Mouse (Mus musculus): ENCODE measurements at regions not wholly inside any gene's neighbourhood (a gene's known extent, or its start where the extent isn't known, plus 50 kb on each side); places are given as distances from the start of the nearest gene placed in this dataset.
A peak's percentile ranks its signal among the peaks of the same experiment; 100 is the strongest.

GRCm38 (mm10) chr15:61183751-61184596, 261.2 kb upstream of the A1bg start:
- H3K27ac ChIP-seq (replicated peaks), result no peak overlapping the region

DNA sequence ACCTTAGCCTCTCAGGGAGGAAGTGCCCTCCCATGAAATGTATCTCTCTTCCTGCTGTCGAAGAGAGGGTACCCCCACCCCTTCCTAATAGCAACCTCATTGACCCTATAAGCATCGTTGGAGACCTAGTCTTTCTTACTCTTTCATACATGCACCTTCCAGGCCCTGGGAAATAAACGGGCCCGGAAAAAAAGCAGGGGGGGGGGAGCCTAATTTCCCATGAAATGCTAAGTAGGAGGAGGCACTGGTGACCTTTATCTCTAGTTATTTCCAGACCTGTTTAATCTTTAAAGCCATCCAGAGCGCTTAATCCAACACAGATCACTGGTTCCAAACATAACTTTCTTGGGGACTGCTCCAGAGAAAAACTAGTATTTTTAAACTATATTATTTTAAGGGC, 260.5 kb upstream of the A1bg start:
- Histone ChIP-seq H3K27ac (replicated peaks) (no peak overlapping the region), H3K36me3 (no peaks in the 10 kb centered on the region), H3K27me3 (no peaks in the 10 kb centered on the region), H3K4me3 (replicated peaks) (no peak overlapping the region), H3K4me2 (replicated peaks) (no peak overlapping the region), H3K9ac (no peak overlapping the region), H3K4me1 (peaks cover 8% of the 10 kb centered on the region; the same call in 1 of the 2 replicates), H3K9me3 (replicated peaks) (no peaks in the 10 kb centered on the region)
- WGBS, result 21% methylated on average over 5 of the region's 5 CpGs
- ATAC-seq (ENCODE audit: insufficient number of reproducible peaks, low FRiP score, low TSS enrichment, low read depth), result 0 out of 2 replicates have a peak, but pooled peaks have one; percentile 29

More at GRCm38 (mm10) chr15:61183751-61184596, 261.2 kb upstream of the A1bg start:
- Histone ChIP-seq H3K9me3 (replicated peaks) (no peaks in the 10 kb centered on the region), H3K4me3 (replicated peaks) (no peak overlapping the region), H3K4me2 (replicated peaks) (no peak overlapping the region), H3K4me1 (peaks cover 8% of the 10 kb centered on the region; the same call in 1 of the 2 replicates), H3K9ac (no peak overlapping the region), H3K36me3 (no peaks in the 10 kb centered on the region), H3K27me3 (no peaks in the 10 kb centered on the region)
- 28% methylated on average over 11 of the region's 11 CpGs for WGBS
- ATAC-seq (ENCODE audit: insufficient number of reproducible peaks, low FRiP score, low TSS enrichment, low read depth), result no peak

DNA sequence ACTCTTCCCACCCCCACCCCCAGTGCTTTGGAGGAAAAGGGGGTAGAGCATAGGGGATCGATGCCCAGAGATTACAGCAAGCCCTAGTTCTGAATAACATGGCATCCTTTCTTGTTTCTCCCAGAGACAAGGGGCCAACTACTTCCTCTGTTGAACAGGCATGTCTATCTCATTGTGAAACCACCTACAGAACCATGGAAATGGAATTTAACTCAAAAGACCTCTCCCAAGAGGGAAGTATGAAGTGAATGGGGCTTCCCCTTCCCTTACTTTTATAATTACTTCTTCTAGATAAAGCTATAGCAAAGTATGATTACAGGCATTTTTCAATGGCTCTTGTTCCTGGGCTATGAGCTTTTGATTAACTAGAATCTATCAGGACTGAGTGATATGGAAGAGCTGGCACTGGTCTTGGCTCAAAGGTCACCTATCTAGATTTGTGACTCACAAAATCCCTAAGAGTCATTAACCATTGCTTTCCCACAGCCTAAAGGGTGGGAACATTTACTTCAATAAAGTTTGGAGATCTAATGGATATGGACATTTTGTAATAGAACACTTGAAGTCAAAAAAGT, 246.1 kb upstream of the A1bg start:
- H3K4me2 ChIP-seq (replicated peaks), result no peak overlapping the region
- no peaks in the 10 kb centered on the region for H3K27me3 ChIP-seq
- no peak for ATAC-seq (ENCODE audit: insufficient number of reproducible peaks, low FRiP score, low TSS enrichment, low read depth)
- WGBS, result 93% methylated on average over 1 of the region's 1 CpGs
- no peak overlapping the region for H3K9ac ChIP-seq
- no peaks in the 10 kb centered on the region for H3K36me3 ChIP-seq
- no peak overlapping the region for H3K27ac ChIP-seq (replicated peaks)
- H3K9me3 ChIP-seq (replicated peaks), result no peaks in the 10 kb centered on the region
- no peak overlapping the region for H3K4me3 ChIP-seq (replicated peaks)
- H3K4me1 ChIP-seq, result 0 out of 2 replicates have a peak, but pooled peaks cover 4% of the 10 kb centered on the region

DNA sequence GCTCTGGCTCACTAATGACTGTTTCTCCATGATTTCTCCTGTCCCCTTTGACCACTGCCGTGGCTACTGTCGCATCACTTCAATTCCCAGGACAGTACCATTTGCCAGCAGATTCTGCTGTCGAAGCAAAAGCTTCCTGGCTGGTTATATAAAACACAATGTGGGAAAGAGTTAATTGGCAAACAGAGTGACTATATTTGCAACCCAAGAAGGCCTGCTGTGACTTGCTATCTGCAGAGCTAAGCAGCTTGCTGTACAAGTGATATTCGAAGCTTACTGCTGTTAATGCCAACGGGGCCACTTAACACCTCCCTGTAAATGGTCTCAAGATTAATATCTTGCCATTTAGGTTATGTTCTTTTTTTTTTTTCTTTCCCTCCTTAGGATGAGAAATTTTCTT, 242.2 kb upstream of the A1bg start:
- Histone ChIP-seq H3K9ac (no peak overlapping the region), H3K4me1 (0 out of 2 replicates have a peak, but pooled peaks cover 4% of the 10 kb centered on the region), H3K36me3 (no peaks in the 10 kb centered on the region), H3K9me3 (replicated peaks) (no peaks in the 10 kb centered on the region), H3K4me3 (replicated peaks) (no peak overlapping the region), H3K27ac (replicated peaks) (no peak overlapping the region), H3K27me3 (no peaks in the 10 kb centered on the region), H3K4me2 (replicated peaks) (no peak overlapping the region)
- ATAC-seq (ENCODE audit: insufficient number of reproducible peaks, low FRiP score, low TSS enrichment, low read depth), result no peak
- WGBS, result 49% methylated on average over 5 of the region's 5 CpGs

DNA sequence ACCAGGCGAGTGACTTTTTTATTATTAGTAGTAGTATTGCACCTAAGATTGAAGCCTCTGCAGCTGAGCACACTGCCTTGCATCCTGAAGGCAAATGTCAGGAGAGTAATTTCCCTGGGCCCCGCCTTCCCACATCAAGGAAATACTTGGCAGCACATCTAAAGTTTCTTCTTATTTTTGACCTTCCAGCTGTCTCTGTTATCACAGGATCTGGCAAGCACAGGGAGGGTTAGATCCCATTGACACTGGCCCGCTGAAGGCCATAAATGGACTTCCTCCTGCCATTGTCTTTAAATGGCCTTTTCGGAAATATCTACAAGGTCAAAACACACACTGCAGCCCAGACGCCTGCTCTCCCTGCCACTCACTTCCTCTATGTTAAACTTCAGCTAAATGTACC, 238.6 kb upstream of the A1bg start:
- Histone ChIP-seq H3K27ac (replicated peaks) (no peak overlapping the region), H3K4me1 (peaks cover 14% of the 10 kb centered on the region; the same call in 1 of the 2 replicates), H3K4me2 (replicated peaks) (no peak overlapping the region), H3K27me3 (0 out of 2 replicates have a peak, but pooled peaks cover 4% of the 10 kb centered on the region), H3K9me3 (replicated peaks) (no peaks in the 10 kb centered on the region), H3K4me3 (replicated peaks) (no peak overlapping the region), H3K9ac (no peak overlapping the region), H3K36me3 (no peaks in the 10 kb centered on the region)
- ATAC-seq (ENCODE audit: insufficient number of reproducible peaks, low FRiP score, low TSS enrichment, low read depth), result no peak
- WGBS, result 55% methylated on average over 5 of the region's 5 CpGs

GRCm38 (mm10) chr15:61160666-61161065, 237.9 kb upstream of the A1bg start:
- no peaks in the 10 kb centered on the region for H3K36me3 ChIP-seq
- H3K4me1 ChIP-seq, result peaks cover 14% of the 10 kb centered on the region; the same call in 1 of the 2 replicates
- no peaks in the 10 kb centered on the region for H3K9me3 ChIP-seq (replicated peaks)
- H3K27ac ChIP-seq (replicated peaks), result no peak overlapping the region
- WGBS, result 79% methylated on average over 1 of the region's 1 CpGs
- H3K4me3 ChIP-seq (replicated peaks), result no peak overlapping the region
- no peak overlapping the region for H3K4me2 ChIP-seq (replicated peaks)
- H3K9ac ChIP-seq, result no peak overlapping the region
- 0 out of 2 replicates have a peak, but pooled peaks cover 5% of the 10 kb centered on the region for H3K27me3 ChIP-seq
- ATAC-seq (ENCODE audit: insufficient number of reproducible peaks, low FRiP score, low TSS enrichment, low read depth), result no peak

GRCm38 (mm10) chr15:61159552-61159951, 236.7 kb upstream of the A1bg start:
- H3K4me1 ChIP-seq, result peaks cover 10% of the 10 kb centered on the region; the same call in 1 of the 2 replicates
- H3K9me3 ChIP-seq (replicated peaks), result no peaks in the 10 kb centered on the region
- H3K27ac ChIP-seq (replicated peaks), result no peak overlapping the region
- no peak overlapping the region for H3K4me3 ChIP-seq (replicated peaks)
- H3K36me3 ChIP-seq, result no peaks in the 10 kb centered on the region
- no peak overlapping the region for H3K9ac ChIP-seq
- H3K4me2 ChIP-seq (replicated peaks), result no peak overlapping the region
- no peak for ATAC-seq (ENCODE audit: insufficient number of reproducible peaks, low FRiP score, low TSS enrichment, low read depth)
- 0 out of 2 replicates have a peak, but pooled peaks cover 5% of the 10 kb centered on the region for H3K27me3 ChIP-seq
- WGBS, result 78% methylated on average over 5 of the region's 5 CpGs

DNA sequence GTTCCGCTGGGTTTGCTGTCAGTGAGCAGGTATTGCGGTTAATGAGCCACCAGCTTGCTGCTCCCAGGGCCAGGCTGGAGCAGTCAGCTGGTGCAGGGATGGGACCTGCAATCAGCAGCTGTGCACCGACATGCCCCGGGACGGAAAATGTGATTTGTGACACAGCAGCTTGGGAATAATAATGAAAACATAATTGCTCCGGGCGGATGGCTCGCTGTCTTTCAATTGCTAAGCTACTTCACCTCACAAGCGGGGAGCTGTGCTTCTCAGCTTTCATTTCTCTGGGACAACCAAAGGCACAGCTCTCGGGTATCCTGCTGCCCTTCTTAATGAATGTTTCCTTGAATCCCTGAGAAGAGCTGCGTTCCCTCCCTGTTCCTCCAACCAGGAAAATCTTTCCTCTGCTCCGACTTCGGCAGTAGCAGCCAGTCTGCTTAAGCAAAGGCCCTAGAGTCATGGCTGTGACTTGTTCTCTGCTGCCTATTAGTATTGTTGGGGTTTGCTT, 235.3 kb upstream of the A1bg start:
- Histone ChIP-seq H3K9ac (0 out of 2 replicates have a peak overlapping the region, but pooled peaks have one; percentile 13), H3K9me3 (replicated peaks) (no peaks in the 10 kb centered on the region), H3K4me3 (replicated peaks) (peak overlapping the region; percentile 46), H3K4me2 (replicated peaks) (peak overlapping the region; percentile 74), H3K27ac (replicated peaks) (peak overlapping the region; percentile 31), H3K36me3 (no peaks in the 10 kb centered on the region), H3K4me1 (peaks cover 10% of the 10 kb centered on the region; the same call in 1 of the 2 replicates), H3K27me3 (0 out of 2 replicates have a peak, but pooled peaks cover 5% of the 10 kb centered on the region)
- ATAC-seq (ENCODE audit: insufficient number of reproducible peaks, low FRiP score, low TSS enrichment, low read depth), result peak; percentile 79
- WGBS, result 1% methylated on average over 13 of the region's 13 CpGs

GRCm38 (mm10) chr15:61157543-61157942, 234.7 kb upstream of the A1bg start:
- under 1% methylated on average over 13 of the region's 13 CpGs for WGBS
- Histone ChIP-seq H3K27ac (replicated peaks) (peak overlapping the region; percentile 31), H3K9ac (0 out of 2 replicates have a peak overlapping the region, but pooled peaks have one; percentile 13)

DNA sequence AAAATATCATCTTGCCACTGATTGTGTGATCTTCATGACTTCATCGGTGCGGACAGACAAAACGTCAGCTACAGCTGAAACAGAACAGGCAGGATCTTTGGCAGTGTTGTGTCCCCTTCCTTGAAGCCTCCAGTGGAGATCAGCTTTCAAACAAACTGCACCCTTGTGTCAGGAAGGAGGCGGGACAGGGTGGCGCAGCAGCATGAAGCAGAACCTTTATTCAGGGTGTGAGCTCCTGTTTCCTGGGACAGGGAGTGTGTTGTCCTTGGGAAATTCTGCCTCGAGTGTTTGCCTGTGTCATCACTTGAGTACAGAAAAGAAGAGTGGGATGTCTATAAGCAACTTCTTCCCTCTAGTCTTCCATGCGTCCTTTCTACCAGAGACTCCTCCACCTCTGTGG, 232.7 kb upstream of the A1bg start:
- Histone ChIP-seq H3K27me3 (0 out of 2 replicates have a peak, but pooled peaks cover 5% of the 10 kb centered on the region), H3K27ac (replicated peaks) (no peak overlapping the region), H3K4me1 (peaks cover 10% of the 10 kb centered on the region; the same call in 1 of the 2 replicates), H3K4me2 (replicated peaks) (no peak overlapping the region), H3K36me3 (no peaks in the 10 kb centered on the region), H3K4me3 (replicated peaks) (no peak overlapping the region), H3K9ac (no peak overlapping the region), H3K9me3 (replicated peaks) (no peaks in the 10 kb centered on the region)
- WGBS, result 39% methylated on average over 7 of the region's 7 CpGs
- no peak for ATAC-seq (ENCODE audit: insufficient number of reproducible peaks, low FRiP score, low TSS enrichment, low read depth)

More at GRCm38 (mm10) chr15:61157543-61157942, 234.7 kb upstream of the A1bg start:
- Histone ChIP-seq H3K4me1 (peaks cover 10% of the 10 kb centered on the region; the same call in 1 of the 2 replicates), H3K4me3 (replicated peaks) (peak overlapping the region; percentile 46), H3K9me3 (replicated peaks) (no peaks in the 10 kb centered on the region), H3K36me3 (no peaks in the 10 kb centered on the region), H3K27me3 (0 out of 2 replicates have a peak, but pooled peaks cover 5% of the 10 kb centered on the region), H3K4me2 (replicated peaks) (peak overlapping the region; percentile 74)
- ATAC-seq (ENCODE audit: insufficient number of reproducible peaks, low FRiP score, low TSS enrichment, low read depth), result peak; percentile 43; the same call in 1 of the 2 replicates

- Histone ChIP-seq H3K9ac (no peak overlapping the region), H3K9me3 (replicated peaks) (no peaks in the 10 kb centered on the region), H3K4me1 (peaks cover 10% of the 10 kb centered on the region; the same call in 1 of the 2 replicates), H3K27ac (replicated peaks) (no peak overlapping the region), H3K4me2 (replicated peaks) (no peak overlapping the region), H3K36me3 (no peaks in the 10 kb centered on the region), H3K27me3 (0 out of 2 replicates have a peak, but pooled peaks cover 5% of the 10 kb centered on the region), H3K4me3 (replicated peaks) (no peak overlapping the region)
- ATAC-seq (ENCODE audit: insufficient number of reproducible peaks, low FRiP score, low TSS enrichment, low read depth), result no peak
- WGBS, result 80% methylated on average over 12 of the region's 12 CpGs
Measured at GRCm38 (mm10) chr15:61154166-61154565, 231.4 kb upstream of the A1bg start.
